Mouse (Mus musculus): ENCODE results near the gene U2af2. TPM values are rescaled to one million over a fixed set of nuclear protein-coding genes. Genes with fewer than 3 reads are reported as not detected.

The U2af2 gene
- polyA plus RNA-seq, 1 experiment from 2014 or later = 105 TPM

- Histone ChIP-seq H3K4me1 (ENCODE audit: control insufficient read depth, insufficient read depth, low read length) (peaks cover 5% of the 10 kb centered on the region), H3K27me3 (replicated peaks; ENCODE audit: control insufficient read depth, insufficient read depth, low read length) (no peaks in the 10 kb centered on the region), H3K4me3 (ENCODE audit: low read depth, low read length) (no peak overlapping the region), H3K36me3 (ENCODE audit: control insufficient read depth, insufficient read depth, low read length) (no peaks in the 10 kb centered on the region), H3K9me3 (ENCODE audit: control insufficient read depth, low read length) (no peaks in the 10 kb centered on the region), H3K4me2 (ENCODE audit: low read depth, low read length) (no peak overlapping the region), H3K9ac (ENCODE audit: low read depth, low read length) (no peak overlapping the region), H3K27ac (replicated peaks; ENCODE audit: low read depth, low read length) (no peak overlapping the region)
- DNase-seq (ENCODE audit: low spot score) (no peak), ATAC-seq (ENCODE audit: low read depth) (no peak)
- 73% methylated on average over 2 of the region's 2 CpGs for WGBS
Measured at GRCm38 (mm10) chr7:5046112-5046511, 15.8 kb upstream of the U2af2 start.

GRCm38 (mm10) chr7:5047313-5047712 is 14.6 kb upstream of the U2af2 start:
- Histone ChIP-seq H3K4me2 (ENCODE audit: low read depth, low read length) (no peak overlapping the region), H3K27me3 (replicated peaks; ENCODE audit: control insufficient read depth, insufficient read depth, low read length) (0 out of 2 replicates have a peak, but pooled peaks cover 7% of the 10 kb centered on the region), H3K36me3 (ENCODE audit: control insufficient read depth, insufficient read depth, low read length) (no peaks in the 10 kb centered on the region), H3K9me3 (ENCODE audit: control insufficient read depth, low read length) (no peaks in the 10 kb centered on the region), H3K9ac (ENCODE audit: low read depth, low read length) (no peak overlapping the region), H3K4me1 (ENCODE audit: control insufficient read depth, insufficient read depth, low read length) (peaks cover 10% of the 10 kb centered on the region), H3K4me3 (ENCODE audit: low read depth, low read length) (no peak overlapping the region), H3K27ac (replicated peaks; ENCODE audit: low read depth, low read length) (no peak overlapping the region)
- DNase-seq (ENCODE audit: low spot score) = peak; percentile 38
- WGBS = 36% methylated on average over 2 of the region's 2 CpGs
- no peak for ATAC-seq (ENCODE audit: low read depth)

- peaks cover 41% of the 10 kb centered on the region for H3K27me3 ChIP-seq (replicated peaks; ENCODE audit: control insufficient read depth, insufficient read depth, low read length)
- H3K4me3 ChIP-seq (ENCODE audit: low read depth, low read length) = peak within 1 kb of the TSS; percentile 77
- peak within 1 kb of the TSS; percentile 71 for H3K27ac ChIP-seq (replicated peaks; ENCODE audit: low read depth, low read length)
- peak within 1 kb of the TSS; percentile 94 for H3K4me2 ChIP-seq (ENCODE audit: low read depth, low read length)
- ATAC-seq (ENCODE audit: low read depth) = peak; percentile 87
- no peaks in the 10 kb centered on the region for H3K9me3 ChIP-seq (ENCODE audit: control insufficient read depth, low read length)
- peaks cover 32% of the 10 kb centered on the region for H3K4me1 ChIP-seq (ENCODE audit: control insufficient read depth, insufficient read depth, low read length)
- peak within 1 kb of the TSS; percentile 86 for H3K9ac ChIP-seq (ENCODE audit: low read depth, low read length)
- peak; percentile 81 for DNase-seq (ENCODE audit: low spot score)
- H3K36me3 ChIP-seq (ENCODE audit: control insufficient read depth, insufficient read depth, low read length) = no peaks in the 10 kb centered on the region
- WGBS = 1% methylated on average over 63 of the region's 65 CpGs
Measured at GRCm38 (mm10) chr7:5051193-5052192, 10.4 kb upstream of the U2af2 start, which contains the start of gene Zfp580. Gene Zfp580, plus strand, starts transcription at chr7:5051538.

- peaks cover 41% of the 10 kb centered on the region for H3K27me3 ChIP-seq (replicated peaks; ENCODE audit: control insufficient read depth, insufficient read depth, low read length)
Measured at GRCm38 (mm10) chr7:5052438-5052837, 9.5 kb upstream of the U2af2 start.

GRCm38 (mm10) chr7:5052931-5053343 is 9.0 kb upstream of the U2af2 start:
- peak overlapping the region; percentile 86 for H3K9ac ChIP-seq (ENCODE audit: low read depth, low read length)
- H3K36me3 ChIP-seq (ENCODE audit: control insufficient read depth, insufficient read depth, low read length) = no peaks in the 10 kb centered on the region
- ATAC-seq (ENCODE audit: low read depth) (no peak), DNase-seq (ENCODE audit: low spot score) (no peak)
- H3K4me3 ChIP-seq (ENCODE audit: low read depth, low read length) = peak overlapping the region; percentile 77
- WGBS = 2% methylated on average over 41 of the region's 45 CpGs
- H3K27ac ChIP-seq (replicated peaks; ENCODE audit: low read depth, low read length) = no peak overlapping the region
- H3K4me2 ChIP-seq (ENCODE audit: low read depth, low read length) = peak overlapping the region; percentile 94
- peaks cover 32% of the 10 kb centered on the region for H3K4me1 ChIP-seq (ENCODE audit: control insufficient read depth, insufficient read depth, low read length)
- H3K9me3 ChIP-seq (ENCODE audit: control insufficient read depth, low read length) = no peaks in the 10 kb centered on the region
- H3K27me3 ChIP-seq (replicated peaks; ENCODE audit: control insufficient read depth, insufficient read depth, low read length) = peaks cover 41% of the 10 kb centered on the region

More at GRCm38 (mm10) chr7:5052438-5052837, 9.5 kb upstream of the U2af2 start:
- Histone ChIP-seq H3K36me3 (ENCODE audit: control insufficient read depth, insufficient read depth, low read length) (no peaks in the 10 kb centered on the region), H3K4me1 (ENCODE audit: control insufficient read depth, insufficient read depth, low read length) (peaks cover 32% of the 10 kb centered on the region), H3K27ac (replicated peaks; ENCODE audit: low read depth, low read length) (no peak overlapping the region), H3K4me2 (ENCODE audit: low read depth, low read length) (peak overlapping the region; percentile 94), H3K4me3 (ENCODE audit: low read depth, low read length) (peak overlapping the region; percentile 77), H3K9ac (ENCODE audit: low read depth, low read length) (peak overlapping the region; percentile 86), H3K9me3 (ENCODE audit: control insufficient read depth, low read length) (no peaks in the 10 kb centered on the region)
- no peak for ATAC-seq (ENCODE audit: low read depth)
- no peak for DNase-seq (ENCODE audit: low spot score)
- 3% methylated on average over 12 of the region's 12 CpGs for WGBS

- ATAC-seq (ENCODE audit: low read depth) (no peak), DNase-seq (ENCODE audit: low spot score) (peak; percentile 25)
- Histone ChIP-seq H3K4me3 (ENCODE audit: low read depth, low read length) (peak overlapping the region; percentile 77), H3K9me3 (ENCODE audit: control insufficient read depth, low read length) (no peaks in the 10 kb centered on the region), H3K4me2 (ENCODE audit: low read depth, low read length) (peak overlapping the region; percentile 94), H3K27ac (replicated peaks; ENCODE audit: low read depth, low read length) (no peak overlapping the region), H3K36me3 (ENCODE audit: control insufficient read depth, insufficient read depth, low read length) (no peaks in the 10 kb centered on the region), H3K27me3 (replicated peaks; ENCODE audit: control insufficient read depth, insufficient read depth, low read length) (peaks cover 41% of the 10 kb centered on the region), H3K9ac (ENCODE audit: low read depth, low read length) (peak overlapping the region; percentile 86), H3K4me1 (ENCODE audit: control insufficient read depth, insufficient read depth, low read length) (peaks cover 32% of the 10 kb centered on the region)
- 10% methylated on average over 32 of the region's 32 CpGs for WGBS
Measured at GRCm38 (mm10) chr7:5053456-5054179, 8.3 kb upstream of the U2af2 start.

GRCm38 (mm10) chr7:5056651-5057263 is 5.2 kb upstream of the U2af2 start:
- WGBS = 1% methylated on average over 14 of the region's 55 CpGs
- DNase-seq (ENCODE audit: low spot score) = peak; percentile 68
- no peaks in the 10 kb centered on the region for H3K36me3 ChIP-seq (ENCODE audit: control insufficient read depth, insufficient read depth, low read length)
- peak overlapping the region; percentile 35 for H3K27ac ChIP-seq (replicated peaks; ENCODE audit: low read depth, low read length)
- H3K9me3 ChIP-seq (ENCODE audit: control insufficient read depth, low read length) = no peaks in the 10 kb centered on the region
- peaks cover 37% of the 10 kb centered on the region for H3K4me1 ChIP-seq (ENCODE audit: control insufficient read depth, insufficient read depth, low read length)
- peaks cover 38% of the 10 kb centered on the region for H3K27me3 ChIP-seq (replicated peaks; ENCODE audit: control insufficient read depth, insufficient read depth, low read length)
- H3K4me3 ChIP-seq (ENCODE audit: low read depth, low read length) = peak overlapping the region; percentile 66
- peak overlapping the region; percentile 84 for H3K9ac ChIP-seq (ENCODE audit: low read depth, low read length)
- no peak for ATAC-seq (ENCODE audit: low read depth)
- peak overlapping the region; percentile 86 for H3K4me2 ChIP-seq (ENCODE audit: low read depth, low read length)

- Histone ChIP-seq H3K27me3 (replicated peaks; ENCODE audit: control insufficient read depth, insufficient read depth, low read length) (peaks cover 34% of the 10 kb centered on the region), H3K9me3 (ENCODE audit: control insufficient read depth, low read length) (no peaks in the 10 kb centered on the region), H3K4me3 (ENCODE audit: low read depth, low read length) (peak overlapping the region; percentile 66), H3K4me2 (ENCODE audit: low read depth, low read length) (peak overlapping the region; percentile 86), H3K4me1 (ENCODE audit: control insufficient read depth, insufficient read depth, low read length) (peaks cover 31% of the 10 kb centered on the region), H3K36me3 (ENCODE audit: control insufficient read depth, insufficient read depth, low read length) (no peaks in the 10 kb centered on the region), H3K9ac (ENCODE audit: low read depth, low read length) (peak overlapping the region; percentile 84), H3K27ac (replicated peaks; ENCODE audit: low read depth, low read length) (no peak overlapping the region)
- no peak for ATAC-seq (ENCODE audit: low read depth)
- DNase-seq (ENCODE audit: low spot score) = no peak
- 29% methylated on average over 8 of the region's 8 CpGs for WGBS
Measured at GRCm38 (mm10) chr7:5057381-5057780, 4.6 kb upstream of the U2af2 start.
